Mouse (Mus musculus) frontal cortex, postnatal 10 days (tissue): ENCODE measurements around the gene 5330417C22Rik.
"Not testable (repeated sequence)": the region's sequence is repeated elsewhere in the genome, so short reads cannot be mapped to it uniquely, and the experiment has no call there.

Experiments used
- DNase-seq, 2 experiments: peaks; one replicate each; pipeline ENCODE4 v3.0.0; 2022; ENCODE audit warnings: low spot score in 2 of 2, mixed read lengths in 1 of 2

Gene 5330417C22Rik

DNA sequence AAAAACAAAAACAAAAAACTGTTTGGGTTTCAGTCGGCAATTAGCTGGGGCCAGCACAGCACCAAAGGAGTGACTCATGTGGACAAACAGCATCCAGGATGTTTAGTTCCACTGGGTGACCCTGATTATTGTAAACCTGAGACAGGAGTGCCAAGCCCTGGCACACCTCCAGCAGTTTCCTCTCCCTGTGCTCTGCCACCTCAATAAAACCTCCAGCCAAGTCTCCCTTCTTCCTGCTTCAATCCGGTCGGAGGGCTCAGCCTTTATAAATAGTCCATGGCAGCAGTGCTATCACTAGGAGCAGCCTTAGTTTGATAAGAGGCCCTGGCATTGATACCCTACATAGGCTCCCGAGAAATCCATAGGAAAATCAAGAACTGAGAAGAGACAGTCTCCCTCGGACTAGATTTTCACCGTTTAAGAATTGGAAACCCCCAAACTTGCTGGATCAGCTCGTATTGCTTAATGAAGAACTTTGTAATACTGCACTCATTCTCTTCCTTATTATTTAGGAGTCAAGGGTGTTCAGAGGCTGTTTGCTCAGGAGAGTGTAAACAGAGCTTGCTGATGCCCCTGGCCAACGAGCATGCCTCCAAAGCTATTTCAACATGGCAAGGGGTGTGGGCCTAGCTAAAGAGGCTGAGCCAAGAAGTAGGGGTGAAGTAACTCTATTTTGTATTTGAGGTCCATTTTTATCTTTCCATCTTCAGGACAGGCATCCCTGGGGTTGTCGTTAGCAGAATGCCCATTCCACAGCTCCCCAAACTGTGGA is 3.0 kb downstream of the 5330417C22Rik start:
- DNase-seq: no peak

DNA sequence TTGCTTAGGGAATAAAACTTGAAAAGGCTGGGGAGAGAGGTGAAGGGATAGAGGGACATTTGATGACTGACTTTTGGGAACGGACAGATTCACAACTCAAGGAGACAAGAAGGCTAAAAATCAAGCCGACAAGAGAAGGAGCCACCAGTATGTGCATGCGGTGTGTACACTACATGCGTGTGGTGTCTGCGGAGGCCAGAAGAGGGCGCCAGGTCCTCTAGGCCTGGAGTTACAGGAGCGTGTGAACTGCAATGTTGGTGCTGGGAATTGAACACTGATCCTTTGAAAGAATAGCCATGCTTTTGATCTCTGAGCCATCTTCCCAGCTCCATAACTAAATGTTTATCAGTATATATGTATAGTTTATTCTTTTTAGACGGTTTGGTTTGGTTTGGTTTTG is 7.8 kb downstream of the 5330417C22Rik start:
- no peak for DNase-seq

DNA sequence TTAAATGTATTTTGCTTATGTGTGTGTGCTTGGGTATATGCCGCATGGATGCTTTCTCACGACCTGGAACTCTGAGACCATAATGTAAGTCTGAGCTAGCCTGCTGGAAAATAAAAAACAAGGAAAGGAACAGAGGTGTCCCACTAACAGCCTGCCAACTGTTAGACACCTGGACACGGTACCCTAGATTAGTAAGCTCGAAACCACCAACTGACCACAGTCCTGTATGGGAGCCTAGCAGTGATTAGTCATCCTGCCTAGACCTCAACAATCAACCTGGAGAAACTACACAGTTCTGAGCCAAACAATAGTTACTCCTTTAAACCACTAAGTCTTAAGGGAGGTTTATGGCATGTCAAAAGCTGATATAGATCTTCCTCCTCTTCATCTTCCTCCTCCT is 12.9 kb downstream of the 5330417C22Rik start:
- no peak for DNase-seq

DNA sequence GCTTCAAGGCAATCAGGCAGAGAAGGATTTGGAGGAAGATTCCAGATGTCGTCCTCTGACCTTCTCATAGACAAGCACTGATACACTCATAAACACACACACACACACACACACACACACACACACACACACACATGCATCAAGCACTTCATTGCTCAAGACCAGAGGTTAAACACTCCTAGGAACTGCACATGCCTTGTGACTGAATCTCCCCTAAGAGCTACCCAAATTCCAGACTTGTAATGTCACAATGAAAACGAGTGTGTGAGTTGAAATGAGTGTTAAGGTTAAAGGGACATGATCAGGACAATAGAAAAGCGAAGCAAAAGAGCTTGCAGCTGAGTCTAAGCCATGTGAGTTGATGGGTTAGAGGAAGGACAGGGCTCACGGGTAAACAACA is 18.1 kb downstream of the 5330417C22Rik start:
- DNase-seq: no peak

DNA sequence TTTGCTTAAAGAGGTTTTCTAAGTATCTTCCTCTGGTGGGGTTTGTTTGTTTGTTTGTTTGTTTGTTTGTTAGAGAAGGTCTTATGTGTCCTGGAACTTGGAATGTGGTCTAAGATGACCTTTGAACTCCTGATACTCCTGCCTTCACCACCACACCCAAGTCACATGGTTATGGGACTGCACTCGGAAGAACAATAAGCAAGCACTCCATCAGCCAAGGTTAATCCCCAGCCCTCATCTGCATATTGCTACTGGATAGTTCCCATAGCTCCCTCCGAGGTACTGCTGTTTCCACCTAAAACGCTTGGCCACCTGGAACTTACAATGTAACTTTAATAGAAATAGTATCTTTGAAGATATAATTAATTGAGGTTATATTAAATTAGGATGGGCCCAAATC is 22.9 kb downstream of the 5330417C22Rik start:
- DNase-seq: no peak

DNA sequence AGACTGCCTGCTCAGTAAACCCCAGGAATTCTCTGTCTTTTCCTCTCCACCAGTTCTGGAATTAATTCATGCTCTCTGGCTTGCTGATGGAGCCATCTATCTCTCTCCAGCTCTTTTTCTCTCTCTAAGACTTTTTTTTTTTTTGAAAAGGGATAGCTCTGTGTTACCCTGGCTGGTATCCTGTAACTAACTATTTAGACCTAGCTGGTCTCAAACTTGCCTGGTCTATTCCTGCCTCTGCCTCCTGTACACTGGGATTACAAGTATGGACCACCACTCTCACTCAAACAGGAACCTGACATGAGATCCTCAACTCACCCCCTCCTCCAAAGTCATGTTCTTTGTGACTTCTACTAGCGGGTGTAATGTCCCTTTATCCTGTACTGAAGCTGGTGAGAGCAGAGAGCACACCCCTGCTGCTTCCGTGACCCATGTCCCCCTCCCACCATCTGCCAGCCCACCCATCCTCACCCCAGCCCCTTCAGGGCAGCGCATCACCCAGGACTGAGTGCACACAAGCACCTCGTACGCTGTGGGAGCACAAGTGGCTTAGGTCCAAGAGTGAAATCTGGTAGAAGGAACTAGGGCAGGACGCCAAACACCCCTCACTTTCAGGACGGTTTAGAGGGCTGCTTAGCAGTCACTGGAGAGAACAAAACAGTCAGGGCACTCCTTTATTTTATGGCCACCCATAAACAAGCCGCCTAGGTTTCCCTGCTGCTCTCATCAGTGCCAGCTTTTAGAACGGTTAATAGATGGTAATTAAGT is 25.4 kb downstream of the 5330417C22Rik start:
- DNase-seq: peak in 1 of 2 experiments; percentile 25

DNA sequence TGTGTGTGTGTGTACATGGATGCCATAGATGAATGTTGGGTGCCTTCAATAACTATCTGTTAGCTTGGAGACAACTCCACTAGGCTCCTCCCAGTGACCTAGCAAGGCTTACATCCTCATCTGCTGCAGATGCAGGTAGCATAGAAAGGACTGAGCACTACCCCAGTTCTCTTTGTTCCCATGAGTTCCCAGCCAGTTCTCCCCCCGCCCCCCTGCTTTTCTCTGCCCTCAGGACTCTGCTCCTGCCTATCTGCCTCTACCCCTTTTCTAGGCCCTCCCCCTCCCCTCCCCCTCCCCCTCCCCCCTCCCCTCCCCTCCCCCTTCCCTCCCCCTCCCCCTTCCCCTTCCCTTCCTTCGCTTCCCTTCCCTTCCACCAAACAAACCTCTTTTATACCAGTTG is 26.2 kb downstream of the 5330417C22Rik start:
- no peak for DNase-seq

DNA sequence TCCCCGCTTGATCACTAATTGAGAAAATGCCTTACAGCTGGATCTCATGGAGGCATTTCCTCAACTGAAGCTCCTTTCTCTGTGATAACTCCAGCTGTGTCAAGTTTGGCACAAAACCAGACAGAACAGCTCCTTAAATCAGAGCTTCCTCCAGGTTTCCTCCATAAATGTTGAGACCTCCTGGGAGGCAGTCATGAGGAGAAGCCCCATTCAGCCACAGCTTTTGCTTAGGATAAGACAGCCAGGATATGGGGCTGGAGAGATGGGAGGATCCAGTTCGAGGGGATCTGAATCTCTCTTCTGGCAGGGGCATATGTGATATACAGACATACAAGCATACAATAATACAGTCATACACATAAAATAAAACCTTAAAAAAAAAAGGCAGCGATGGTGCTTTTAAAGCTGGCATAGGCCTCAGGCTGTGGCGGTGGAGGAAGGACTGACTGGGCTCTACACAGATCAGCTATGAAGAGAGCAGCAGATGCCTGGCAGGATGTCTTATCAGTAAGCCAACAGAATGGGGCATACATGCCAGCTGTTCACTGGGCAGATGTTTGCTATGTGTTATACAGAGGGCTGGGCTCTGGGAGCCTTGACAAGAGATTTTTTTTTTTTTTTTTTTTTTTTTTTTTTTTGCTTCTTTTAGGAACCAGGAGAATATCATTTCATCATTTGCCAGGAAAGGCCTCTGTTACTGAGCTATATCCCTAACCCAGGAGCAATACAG is 27.4 kb downstream of the 5330417C22Rik start:
- no peak for DNase-seq

DNA sequence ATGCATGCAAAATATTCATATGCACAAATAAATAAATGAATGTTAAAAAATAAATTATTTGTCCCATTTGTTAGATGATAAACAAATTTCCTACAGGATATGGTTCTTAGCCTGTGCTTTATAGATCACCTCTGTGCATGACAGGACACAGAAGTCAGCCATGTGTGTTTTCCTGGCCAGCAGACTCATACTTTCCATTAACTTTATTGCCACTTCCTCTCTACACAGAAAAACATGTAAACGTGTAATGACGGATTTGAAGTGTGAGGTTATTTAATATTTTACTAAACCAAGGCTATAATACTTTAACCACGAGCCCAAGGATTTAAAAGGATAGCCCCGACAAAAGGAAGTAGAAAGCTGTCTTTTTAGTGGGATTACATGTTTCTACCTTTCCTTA is 32.4 kb downstream of the 5330417C22Rik start:
- no peak for DNase-seq

DNA sequence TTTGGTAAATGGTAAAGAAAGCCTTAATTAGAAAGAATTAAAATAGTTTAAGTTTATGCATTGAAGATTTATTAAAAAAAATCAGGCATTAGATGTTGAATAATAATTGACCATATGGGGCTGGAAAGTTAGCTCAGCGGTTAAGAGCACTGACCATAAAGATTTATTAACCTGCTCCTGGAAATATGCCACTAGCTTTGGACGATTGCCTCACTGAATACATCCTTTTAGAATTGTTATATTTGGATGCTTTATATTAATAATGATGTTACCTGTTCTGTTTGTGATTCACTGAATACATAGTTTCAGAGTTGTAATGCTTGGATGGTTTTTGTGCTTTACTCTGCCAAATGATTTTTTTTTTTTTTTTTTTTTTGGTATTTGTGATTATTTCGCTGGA is 34.9 kb downstream of the 5330417C22Rik start:
- DNase-seq: not testable (repeated sequence)

DNA sequence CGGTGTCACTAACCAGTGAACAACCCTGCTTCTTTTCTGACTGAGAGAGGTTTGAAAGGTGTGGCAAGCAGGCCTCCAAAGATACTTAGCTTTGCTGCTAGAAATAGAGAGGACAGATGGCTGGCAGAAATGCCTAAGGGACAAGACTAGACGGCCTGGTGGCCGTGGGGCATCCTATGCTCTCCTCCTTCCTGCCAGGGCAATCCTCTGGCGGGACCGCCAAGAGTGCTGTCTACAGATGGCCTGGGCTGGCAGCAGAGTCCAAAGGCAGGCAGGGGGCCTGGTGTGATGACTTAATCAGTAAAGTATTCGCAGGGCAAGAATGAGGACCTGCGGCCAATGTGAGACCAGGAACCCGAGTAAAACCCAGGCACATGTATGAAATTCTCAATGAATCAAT is 36.5 kb downstream of the 5330417C22Rik start:
- DNase-seq: no peak

DNA sequence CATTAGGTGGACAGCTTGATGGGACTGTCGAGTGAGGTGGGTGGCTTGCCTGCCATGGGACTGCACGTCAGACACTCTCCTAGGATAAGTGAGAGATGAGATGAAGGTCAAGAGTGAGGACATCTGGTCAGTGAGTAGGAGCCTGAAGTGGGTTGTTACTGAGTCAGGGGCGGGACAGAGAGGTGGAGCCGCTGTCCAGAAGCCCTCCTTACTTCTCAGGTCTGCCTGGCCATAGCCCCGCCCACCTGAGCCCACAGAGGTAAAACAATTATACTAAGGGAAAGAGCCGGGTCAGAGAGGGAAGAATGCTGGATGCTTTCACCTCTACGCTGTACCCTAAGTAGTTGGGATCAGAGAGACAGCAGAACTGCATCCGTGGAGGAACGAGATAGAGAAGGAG is 38.7 kb downstream of the 5330417C22Rik start:
- DNase-seq: no peak

DNA sequence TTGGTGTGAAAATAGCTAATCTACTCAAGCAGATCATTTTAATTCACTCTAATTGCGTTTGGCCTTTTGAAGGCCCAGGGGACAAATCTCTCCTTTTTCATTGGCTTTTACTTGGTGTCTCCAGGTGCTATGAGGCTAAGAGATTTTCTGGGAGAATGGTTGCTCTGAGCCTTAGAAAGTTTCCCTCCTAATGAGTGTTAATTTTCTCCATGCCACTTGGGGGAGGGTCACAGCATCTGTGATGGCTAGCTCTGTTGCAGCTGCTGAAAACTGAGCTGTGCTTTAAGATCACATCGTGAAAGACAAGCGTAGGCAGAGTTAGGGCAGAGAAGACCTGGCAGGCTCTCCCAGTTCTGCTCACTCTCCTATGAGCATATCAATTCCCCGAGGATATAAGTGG is 40.9 kb downstream of the 5330417C22Rik start:
- no peak for DNase-seq

DNA sequence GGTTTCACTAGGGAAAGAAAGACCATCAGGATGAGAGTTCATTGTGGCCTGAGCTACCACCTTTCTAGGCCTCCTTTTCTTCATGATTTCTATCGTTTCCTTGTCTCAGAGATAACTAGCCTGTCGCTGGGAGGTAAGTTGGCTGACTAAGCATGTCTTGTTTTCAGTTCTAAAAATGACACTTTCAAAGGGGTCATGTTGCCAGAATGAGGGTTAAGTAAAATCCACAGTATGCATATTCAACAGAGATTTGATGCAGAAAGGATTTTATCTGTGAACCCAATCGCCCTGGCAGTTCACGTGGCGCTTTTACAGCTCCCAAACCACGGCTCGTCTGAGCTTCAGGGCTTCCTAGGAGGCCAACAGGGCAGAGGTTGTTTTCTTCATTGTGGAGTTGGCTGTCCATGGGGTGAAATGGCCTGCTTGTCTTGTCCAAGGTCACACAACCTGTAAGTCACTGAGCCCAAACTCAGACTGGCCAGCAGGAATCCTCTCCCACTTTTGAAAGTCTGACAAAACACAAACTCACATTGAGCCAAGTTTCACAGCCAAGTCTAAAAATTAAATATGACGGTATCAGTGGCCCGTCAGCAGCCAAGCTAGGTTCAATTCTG is 41.4 kb downstream of the 5330417C22Rik start:
- DNase-seq: no peak

DNA sequence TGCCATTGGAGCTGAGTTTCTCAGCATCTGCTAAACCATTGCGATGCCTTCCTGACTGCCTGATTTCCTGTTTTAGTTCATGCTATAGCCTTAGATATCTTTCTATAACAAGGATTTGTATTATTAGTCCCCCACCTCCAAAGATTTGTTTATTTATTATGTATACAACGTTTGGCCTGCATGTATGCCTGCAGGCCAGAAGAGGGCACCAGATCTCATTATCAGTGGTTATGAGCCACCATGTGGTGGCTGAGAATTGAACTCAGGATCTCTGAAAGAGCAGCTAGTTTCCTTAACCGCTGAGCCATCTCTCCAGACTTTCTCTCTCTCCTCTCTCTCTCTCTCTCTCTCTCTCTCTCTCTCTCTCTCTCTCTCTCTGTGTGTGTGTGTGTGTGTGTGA is 46.4 kb downstream of the 5330417C22Rik start:
- DNase-seq: no peak

DNA sequence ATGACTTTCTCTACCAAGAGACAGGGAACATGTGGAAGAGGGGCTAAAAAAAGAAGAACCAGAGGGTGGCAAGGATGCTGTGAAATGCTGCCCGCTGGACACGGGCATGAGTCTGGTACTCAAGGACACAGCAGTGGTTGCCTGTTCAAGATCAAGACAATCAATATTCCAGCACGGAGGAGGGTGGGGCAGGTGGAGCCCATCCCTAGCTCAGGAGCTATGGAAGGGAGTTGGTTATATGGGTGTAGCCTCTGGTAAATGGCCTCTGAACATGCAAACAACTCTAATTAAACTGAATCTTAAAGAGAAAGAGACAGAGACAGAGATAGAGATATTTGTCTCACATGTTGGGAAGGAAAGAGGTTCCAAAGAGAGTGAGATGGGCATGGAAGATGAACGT is 51.6 kb downstream of the 5330417C22Rik start:
- DNase-seq: no peak

DNA sequence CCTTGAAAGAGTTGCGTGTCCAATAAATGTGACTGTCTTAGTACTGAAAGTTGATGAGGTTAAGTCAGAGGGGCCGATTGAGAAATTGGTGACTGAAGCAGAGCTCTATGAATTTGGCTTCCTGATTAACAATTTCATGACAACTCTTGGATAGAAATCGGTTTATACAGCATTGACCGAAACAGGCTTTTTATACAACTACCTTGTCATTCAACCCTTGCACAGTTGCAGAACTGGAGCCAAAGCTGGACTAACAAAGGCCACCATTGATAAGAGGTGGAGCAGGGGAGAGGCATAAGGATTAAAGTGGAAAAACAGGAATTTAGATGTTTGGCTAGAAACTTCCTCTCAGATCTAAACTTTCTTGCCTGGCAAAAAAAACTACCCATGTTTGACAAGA is 57.5 kb downstream of the 5330417C22Rik start:
- DNase-seq: no peak

DNA sequence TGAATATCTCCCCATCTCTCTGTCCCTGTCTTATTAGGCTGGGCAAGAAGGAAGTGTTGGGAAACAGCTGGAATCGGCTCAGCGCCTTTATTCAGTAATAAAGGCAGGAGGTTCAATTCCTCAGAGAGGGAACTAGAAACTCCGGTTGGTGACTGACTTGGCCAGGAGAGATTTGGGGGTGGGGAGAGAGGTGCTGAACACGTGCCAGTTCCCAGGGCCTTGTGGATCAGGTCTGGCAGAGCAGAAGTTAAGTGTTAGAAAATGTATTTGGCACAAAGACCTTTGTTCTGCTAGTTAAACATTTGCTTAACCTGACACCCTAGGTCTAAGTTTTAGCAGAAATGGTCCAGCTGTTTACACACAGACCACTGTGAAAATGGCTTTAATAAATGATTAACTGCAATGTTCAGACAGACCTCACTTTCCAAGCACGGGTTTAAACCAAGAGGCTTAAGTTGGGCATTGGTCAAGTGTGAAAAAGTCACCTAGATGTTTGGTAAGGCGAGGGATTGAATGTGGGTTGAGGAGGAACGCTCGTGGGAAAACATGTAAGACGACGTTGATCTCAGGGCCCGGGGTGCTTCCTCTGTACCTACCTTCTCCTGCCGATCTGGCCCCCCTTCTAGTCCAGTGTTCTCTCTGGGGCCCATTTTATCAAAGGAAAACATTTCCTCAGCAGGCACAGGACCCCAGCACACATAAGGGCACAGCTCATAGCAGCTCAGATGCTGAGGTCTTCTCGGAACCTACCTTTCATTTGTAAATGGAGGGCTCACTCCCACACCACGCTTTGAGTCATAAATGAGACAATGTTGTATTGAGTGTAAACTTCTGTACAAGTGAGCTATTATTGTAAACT is 59.3 kb downstream of the 5330417C22Rik start:
- DNase-seq: no peak

DNA sequence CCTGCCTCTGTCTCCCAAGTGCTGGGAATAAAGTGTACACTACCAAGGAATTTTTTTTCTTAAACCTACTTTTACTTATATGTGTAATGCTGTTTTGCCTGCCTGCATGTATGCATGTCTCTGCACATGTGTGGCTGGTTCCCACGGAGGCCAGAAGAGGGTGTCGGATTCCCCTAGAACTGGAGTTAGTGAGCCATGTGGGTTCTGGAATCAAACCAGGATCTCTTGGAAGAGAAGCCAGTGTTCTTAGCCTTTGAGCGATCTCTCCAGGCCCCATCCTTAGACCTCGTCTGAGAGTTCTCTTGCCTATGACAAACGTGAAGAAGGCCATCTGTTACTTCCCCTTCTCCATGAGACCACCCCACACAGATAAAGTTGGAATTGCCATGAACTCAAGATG is 60.8 kb downstream of the 5330417C22Rik start:
- DNase-seq: no peak

DNA sequence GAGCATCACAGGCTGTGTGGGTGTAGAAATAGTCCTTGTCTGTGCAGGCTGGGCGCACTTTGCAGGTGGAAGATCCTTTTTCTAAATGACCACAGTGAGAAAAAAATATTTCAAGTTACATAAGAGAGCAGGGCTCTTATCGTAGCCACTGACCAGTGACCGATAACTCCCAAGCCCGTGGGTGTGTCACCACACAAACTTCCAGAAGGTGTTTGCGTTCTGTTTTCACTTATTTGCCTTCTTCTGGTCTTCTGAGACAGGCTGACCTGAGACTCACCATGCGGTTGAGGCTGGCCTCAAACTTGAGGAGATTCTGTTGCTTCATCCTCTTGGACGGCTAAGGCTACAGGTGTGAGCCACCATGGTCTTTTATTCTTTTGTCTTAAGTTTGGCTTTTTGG is 61.4 kb downstream of the 5330417C22Rik start:
- DNase-seq: no peak

DNA sequence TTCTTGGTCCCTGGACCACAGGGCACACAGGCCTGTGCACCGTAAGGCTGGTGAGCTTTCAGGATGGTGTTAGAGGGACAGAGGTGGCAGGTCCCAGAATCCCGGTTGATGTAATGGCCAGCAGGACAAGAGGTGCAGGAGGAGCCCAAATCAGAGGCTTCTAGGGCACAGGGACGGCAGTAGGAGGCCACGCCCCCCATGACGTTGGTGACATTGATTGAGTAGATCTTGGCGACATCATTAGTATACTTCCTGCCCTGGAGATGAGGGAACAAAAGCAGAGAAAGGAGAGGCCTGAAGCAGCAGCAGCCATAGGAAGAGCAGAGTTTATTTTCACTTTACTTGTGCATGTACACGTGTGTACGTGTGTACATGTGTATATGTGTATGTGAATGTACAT is 68.6 kb downstream of the 5330417C22Rik start:
- DNase-seq: no peak
